Mouse (Mus musculus) embryo, embryonic 11.5 days (tissue): ENCODE data around the gene Slc22a23.

Source experiments
- DNase-seq: peaks from one replicate; pipeline ENCODE4 v3.0.0-alpha.2; 2012; ENCODE audit warnings: low read depth, low spot score

The Slc22a23 gene

GRCm38 (mm10) chr13:34235056-34235455, 109.9 kb downstream of the Slc22a23 start:
- DNase-seq: no peak

- no peak for DNase-seq
Measured at GRCm38 (mm10) chr13:34234439-34234838, 110.5 kb downstream of the Slc22a23 start.

- DNase-seq: no peak
Measured at GRCm38 (mm10) chr13:34232992-34233391, 112.0 kb downstream of the Slc22a23 start.

GRCm38 (mm10) chr13:34228905-34229304, 116.1 kb downstream of the Slc22a23 start:
- no peak for DNase-seq

- DNase-seq: no peak
Measured at GRCm38 (mm10) chr13:34227720-34228661, 117.0 kb downstream of the Slc22a23 start.

- no peak for DNase-seq
Measured at GRCm38 (mm10) chr13:34226940-34227339, 118.0 kb downstream of the Slc22a23 start.

- no peak for DNase-seq
Measured at GRCm38 (mm10) chr13:34222985-34223384, 122.0 kb downstream of the Slc22a23 start.

GRCm38 (mm10) chr13:34219728-34220127, 125.3 kb downstream of the Slc22a23 start:
- no peak for DNase-seq

- DNase-seq: no peak
Measured at GRCm38 (mm10) chr13:34218776-34219175, 126.2 kb downstream of the Slc22a23 start.

- no peak for DNase-seq
Measured at GRCm38 (mm10) chr13:34214855-34215254, 130.1 kb downstream of the Slc22a23 start.

GRCm38 (mm10) chr13:34212735-34213212, 132.2 kb downstream of the Slc22a23 start:
- DNase-seq: no peak

- DNase-seq: no peak
Measured at GRCm38 (mm10) chr13:34211261-34211775, 133.7 kb downstream of the Slc22a23 start.

- DNase-seq: no peak
Measured at GRCm38 (mm10) chr13:34207714-34208470, 137.1 kb downstream of the Slc22a23 start.

GRCm38 (mm10) chr13:34205216-34205615, 139.8 kb downstream of the Slc22a23 start:
- no peak for DNase-seq

- DNase-seq: no peak
Measured at GRCm38 (mm10) chr13:34195676-34196075, 149.3 kb downstream of the Slc22a23 start.

- peak; percentile 5 for DNase-seq
Measured at GRCm38 (mm10) chr13:34193384-34193783, 151.6 kb downstream of the Slc22a23 start.

- no peak for DNase-seq
Measured at GRCm38 (mm10) chr13:34192414-34193191, 152.4 kb downstream of the Slc22a23 start.

GRCm38 (mm10) chr13:34187571-34187970, 157.4 kb downstream of the Slc22a23 start:
- peak; percentile 51 for DNase-seq

GRCm38 (mm10) chr13:34185371-34185770, 159.6 kb downstream of the Slc22a23 start:
- no peak for DNase-seq

- no peak for DNase-seq
Measured at GRCm38 (mm10) chr13:34181624-34182023, 163.4 kb downstream of the Slc22a23 start.

- no peak for DNase-seq
Measured at GRCm38 (mm10) chr13:34174025-34174424, 171.0 kb downstream of the Slc22a23 start.
